Mouse (Mus musculus): ENCODE measurements around the gene Cblc. TPM values are rescaled to one million over a fixed set of nuclear protein-coding genes. Genes with fewer than 3 reads are reported as not detected.
A peak's percentile ranks its signal among the peaks of the same experiment; 100 is the strongest.

Cblc gene
- polyA plus RNA-seq, 1 experiment from 2014 or later = 0.15 TPM

DNA sequence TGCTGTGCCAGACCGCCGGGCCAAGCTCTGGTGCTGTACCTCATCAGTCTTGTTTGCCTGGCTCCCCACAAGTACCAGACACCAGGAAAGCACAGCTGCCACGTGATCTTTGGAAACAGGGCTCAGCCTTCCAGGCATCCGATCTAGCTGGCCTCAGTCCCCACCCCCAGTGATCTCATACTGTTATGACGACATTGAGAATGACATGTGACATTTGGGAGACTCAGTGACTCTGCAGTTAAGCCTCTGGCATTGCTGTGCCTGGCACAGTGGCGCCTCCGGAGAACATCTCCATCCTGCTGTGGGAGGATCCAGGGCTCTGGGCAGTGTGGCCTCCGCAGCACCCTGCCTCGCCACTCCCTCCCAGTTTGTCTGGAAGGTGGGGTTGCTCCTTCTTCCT lies 35.2 kb upstream of the Cblc start:
- no peak for TF ChIP-seq CTCF (IDR thresholded peaks at IDR 0.05)
- no peaks in the 10 kb centered on the region for H3K27me3 ChIP-seq
- ATAC-seq (no peak), DNase-seq (ENCODE audit: low read depth, low spot score) (no peak)
- POLR2A ChIA-PET = interaction anchor here (2.3 to 2.6 kb wide), 2 partner anchors 10 to 15 kb away, joined by 5 to 11 read pairs; partner anchors contain the start of gene Bcl3
- CTCF ChIA-PET = interaction anchor here (1.2 to 1.5 kb wide), 2 partner anchors 9 to 12 kb away, joined by 3 to 4 read pairs; partner anchors contain the start of gene Bcl3
- in situ Hi-C loops (cut with MboI; ENCODE audit: low pct_unique_long_range_greater_than_20kb) = no loop called here

DNA sequence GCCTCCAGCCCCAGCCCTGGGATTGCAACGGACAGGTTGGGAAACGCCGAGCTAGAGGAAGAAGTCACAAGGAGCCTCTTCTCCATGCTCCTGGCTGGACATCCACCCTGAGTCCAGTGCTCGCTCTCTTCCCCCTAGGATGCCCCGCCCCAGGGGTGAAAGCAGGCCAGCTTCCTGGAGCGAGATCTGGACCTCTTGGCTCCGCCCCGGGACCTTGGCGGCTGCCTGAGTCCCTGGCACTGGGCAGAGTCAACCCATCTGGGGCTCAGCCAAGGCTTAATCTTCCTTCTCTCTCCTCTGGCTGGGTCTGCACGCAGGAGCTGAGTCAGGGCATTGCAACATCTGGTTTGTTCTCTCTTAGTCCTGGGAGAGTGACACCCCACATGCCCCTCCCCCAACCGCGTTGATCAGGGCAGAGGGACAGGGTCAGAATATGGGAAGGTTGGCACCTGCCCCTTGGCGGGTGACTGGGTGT lies 34.1 kb upstream of the Cblc start:
- DNase-seq (ENCODE audit: low read depth, low spot score) (peak; percentile 89), ATAC-seq (peak; percentile 96)
- CTCF ChIA-PET = interaction anchor here (1.2 to 2.5 kb wide), 4 partner anchors 8 to 29 kb away, joined by 3 to 13 read pairs (median 6); partner anchors contain the start of gene Bcl3

DNA sequence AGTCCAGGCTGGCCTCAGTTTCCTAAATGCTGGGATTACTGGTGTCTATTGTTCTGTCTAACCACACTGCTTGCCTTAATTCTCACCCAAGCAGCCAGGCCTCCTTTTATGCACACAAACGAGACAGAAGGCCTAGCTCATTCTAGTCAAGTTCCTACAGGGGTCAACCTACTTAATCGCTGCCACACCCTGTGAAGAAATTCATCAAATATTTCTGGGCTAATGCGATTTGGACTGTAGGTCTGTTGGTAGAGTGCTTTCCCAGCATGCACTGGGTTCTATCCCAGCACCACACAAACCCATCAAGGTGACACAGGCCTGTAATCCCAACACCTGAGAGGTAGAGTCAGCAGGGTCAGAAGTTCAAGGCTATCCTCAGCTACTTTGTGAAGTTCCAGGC lies 33.1 kb upstream of the Cblc start:
- ATAC-seq = no peak
- no peak for TF ChIP-seq CTCF (IDR thresholded peaks at IDR 0.05)
- CTCF ChIA-PET = interaction anchor here (1.3 to 2.5 kb wide), 3 partner anchors 9 to 28 kb away, joined by 5 to 13 read pairs (median 9); no protein-coding TSS in a partner anchor
- no peak for DNase-seq (ENCODE audit: low read depth, low spot score)
- in situ Hi-C loops (cut with MboI; ENCODE audit: low pct_unique_long_range_greater_than_20kb) = no loop called here
- POLR2A ChIA-PET = interaction anchor here (1.4 to 2.6 kb wide), 5 partner anchors 8 to 26 kb away, joined by 5 to 11 read pairs (median 7); partner anchors contain the start of gene Bcl3
- no peaks in the 10 kb centered on the region for H3K27me3 ChIP-seq

More for the DNA sequence above, 34.1 kb upstream of the Cblc start:
- TF ChIP-seq CTCF (IDR thresholded peaks at IDR 0.05) = no peak
- POLR2A ChIA-PET = interaction anchor here (1.4 to 2.6 kb wide), 5 partner anchors 9 to 27 kb away, joined by 5 to 11 read pairs (median 7); partner anchors contain the start of gene Bcl3
- H3K27me3 ChIP-seq = no peaks in the 10 kb centered on the region
- in situ Hi-C loops (cut with MboI; ENCODE audit: low pct_unique_long_range_greater_than_20kb) = no loop called here

DNA sequence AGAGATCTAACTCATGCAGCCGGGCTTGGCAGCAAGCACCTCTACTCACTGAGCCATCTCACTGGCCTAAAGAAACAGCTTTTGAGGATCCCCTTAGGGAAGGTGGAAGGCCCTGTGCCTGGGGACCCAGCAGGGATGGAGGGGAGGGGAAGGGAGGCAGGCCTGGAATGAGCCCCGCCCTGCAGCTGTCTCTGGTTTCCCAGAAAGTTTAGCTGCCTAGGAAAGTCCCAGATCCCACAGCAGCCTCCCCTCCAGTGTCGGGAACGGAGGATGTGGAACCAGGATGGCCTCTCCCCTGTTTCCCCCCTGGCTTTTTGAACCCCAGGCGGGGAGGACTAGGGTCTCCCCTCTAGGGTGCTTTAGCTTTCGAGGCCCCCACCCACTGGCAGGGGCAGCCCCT lies 30.1 kb upstream of the Cblc start:
- ATAC-seq = no peak
- DNase-seq (ENCODE audit: low read depth, low spot score) = no peak
- no peak for TF ChIP-seq CTCF (IDR thresholded peaks at IDR 0.05)
- in situ Hi-C loops (cut with MboI; ENCODE audit: low pct_unique_long_range_greater_than_20kb) = no loop called here
- POLR2A ChIA-PET = interaction anchor here (0.9 kb wide), 1 partner anchor 10 kb away, joined by 4 read pairs; no protein-coding TSS in a partner anchor
- CTCF ChIA-PET = no interaction called here
- H3K27me3 ChIP-seq = no peaks in the 10 kb centered on the region

DNA sequence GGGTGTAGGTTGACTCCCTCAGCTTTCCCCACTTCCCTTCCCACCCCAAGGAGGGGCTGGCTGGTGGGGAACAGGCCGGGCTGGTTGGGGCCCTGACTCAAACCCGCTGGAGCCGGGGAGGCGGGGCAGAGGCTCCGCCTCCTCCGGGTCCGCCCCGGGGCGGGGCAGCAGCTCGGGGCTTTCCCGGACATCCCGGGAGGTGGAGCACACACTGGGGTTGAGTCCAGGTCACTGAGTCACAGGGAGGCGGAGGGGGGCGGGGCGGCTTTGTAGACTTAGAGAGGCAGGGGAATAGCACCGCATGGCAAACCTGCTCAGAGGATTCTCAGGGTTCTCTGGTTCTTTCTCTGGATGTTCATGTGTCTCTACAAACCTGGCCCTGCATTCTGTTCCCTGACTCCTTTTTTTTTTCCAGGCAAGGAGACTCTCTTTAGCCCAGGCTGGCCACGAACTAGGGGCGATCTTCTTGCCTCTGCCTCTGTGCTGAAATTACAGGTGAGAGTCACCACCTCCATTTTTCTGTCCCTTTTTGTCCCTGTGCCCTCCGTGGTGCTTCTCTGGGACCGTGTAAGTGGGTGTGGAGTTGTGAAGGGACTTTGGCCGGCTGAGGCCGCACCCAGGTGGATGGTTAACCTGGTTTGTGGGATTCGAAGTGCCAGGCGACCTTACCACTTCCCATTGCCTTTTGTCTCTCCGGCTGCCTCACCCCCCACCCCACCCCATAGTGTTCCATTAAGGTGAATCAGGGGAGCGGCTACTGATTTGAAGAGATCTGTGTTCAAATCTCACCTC lies 27.8 kb upstream of the Cblc start:
- ATAC-seq (peak; percentile 64), DNase-seq (ENCODE audit: low read depth, low spot score) (no peak)
- in situ Hi-C loops (cut with MboI; ENCODE audit: low pct_unique_long_range_greater_than_20kb) = no loop called here
- no peak for TF ChIP-seq CTCF (IDR thresholded peaks at IDR 0.05)
- ChIA-PET POLR2A (interaction anchor here (0.9 to 1.1 kb wide), 2 partner anchors 18 to 21 kb away, joined by 3 to 4 read pairs; no protein-coding TSS in a partner anchor), CTCF (interaction anchor here (1.4 to 1.5 kb wide), 2 partner anchors 15 to 20 kb away, joined by 3 to 7 read pairs; no protein-coding TSS in a partner anchor)
- no peaks in the 10 kb centered on the region for H3K27me3 ChIP-seq

DNA sequence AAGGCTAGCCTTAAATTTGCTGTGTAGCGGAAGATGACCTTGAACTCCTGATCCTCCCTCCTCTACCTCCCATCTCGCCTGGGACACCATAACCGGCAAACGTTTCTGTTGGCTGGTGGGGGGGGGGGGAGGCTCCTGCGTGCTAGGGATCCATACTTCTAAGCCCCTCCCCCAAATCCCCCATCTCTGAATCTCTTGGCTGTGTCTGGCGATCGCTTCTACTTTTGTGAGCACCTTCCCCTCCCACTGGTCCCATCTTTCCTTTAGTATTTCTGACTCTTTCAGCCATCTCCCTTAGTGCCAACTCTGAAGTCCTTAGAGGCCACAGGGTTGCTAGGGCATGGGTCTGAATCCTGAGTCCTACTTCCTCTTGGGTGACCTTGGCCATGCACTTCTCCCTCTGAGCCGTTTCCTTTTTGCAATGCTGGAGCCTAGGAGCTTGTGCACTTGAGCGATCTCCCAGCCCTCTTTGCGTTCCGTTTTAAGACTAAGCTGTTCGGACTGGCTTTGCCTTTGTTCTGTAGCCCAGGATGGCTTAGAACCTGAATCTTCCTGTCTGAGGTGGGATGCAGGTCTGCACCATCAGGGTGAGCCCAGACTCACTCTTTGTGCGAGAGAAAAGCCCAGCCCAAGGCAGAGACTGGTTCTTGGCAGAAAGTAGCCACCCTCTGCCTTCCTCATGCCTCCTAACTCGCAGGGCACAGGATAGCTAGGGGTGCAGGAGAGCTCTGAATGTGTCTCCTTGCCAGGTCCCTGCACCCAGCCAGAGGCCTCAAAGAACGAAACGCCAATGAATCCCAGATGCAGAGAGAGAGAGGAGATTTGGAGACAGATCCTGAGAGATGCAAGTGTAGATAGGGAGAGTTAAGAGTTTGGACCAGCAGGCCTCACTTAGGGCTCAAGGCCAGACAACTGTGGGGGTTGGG lies 26.9 kb upstream of the Cblc start:
- ChIA-PET CTCF (interaction anchor here (1.4 to 1.8 kb wide), 3 partner anchors 8 to 21 kb away, joined by 3 to 7 read pairs (median 4); no protein-coding TSS in a partner anchor), POLR2A (interaction anchor here (0.6 to 2.8 kb wide), 5 partner anchors 7 to 20 kb away, joined by 3 to 11 read pairs (median 3); no protein-coding TSS in a partner anchor)
- peak; percentile 55 for ATAC-seq
- no peak for DNase-seq (ENCODE audit: low read depth, low spot score)
- H3K27me3 ChIP-seq = no peaks in the 10 kb centered on the region
- no peak for TF ChIP-seq CTCF (IDR thresholded peaks at IDR 0.05)
- in situ Hi-C loops (cut with MboI; ENCODE audit: low pct_unique_long_range_greater_than_20kb) = no loop called here

DNA sequence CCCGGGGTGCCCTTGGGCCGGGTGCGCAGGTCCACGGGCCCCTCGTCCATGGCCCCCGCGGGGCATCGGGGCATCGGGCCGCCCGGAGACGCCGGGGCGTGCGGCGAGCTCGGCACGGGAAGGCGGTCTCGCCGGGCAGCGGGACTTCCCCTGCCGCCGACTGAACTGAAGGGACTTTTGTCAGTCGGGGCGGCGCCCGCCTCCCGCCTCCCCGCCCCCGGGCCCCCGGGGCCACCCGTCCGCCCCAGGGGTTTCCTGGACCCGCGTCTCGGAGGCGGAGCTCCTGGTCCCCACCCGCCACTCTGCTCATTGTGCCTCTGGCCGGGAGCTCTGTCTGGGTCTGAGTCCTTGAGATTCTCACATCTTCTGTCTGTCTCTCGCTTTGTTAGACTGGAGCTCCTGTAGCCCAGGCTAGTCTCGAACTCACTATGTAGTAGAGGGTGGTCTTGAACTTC lies 26.0 kb upstream of the Cblc start, which contains the start of gene Bcl3:
Bcl3 (minus strand) TSS at position 167 of the 455 bp plus-strand sequence.
- TF ChIP-seq CTCF (IDR thresholded peaks at IDR 0.05) = no peak
- ChIA-PET POLR2A (interaction anchor here (0.7 to 2.8 kb wide), 4 partner anchors 8 to 21 kb away, joined by 3 to 11 read pairs (median 3); no protein-coding TSS in a partner anchor), CTCF (interaction anchor here (0.7 to 1.8 kb wide), 4 partner anchors 8 to 22 kb away, joined by 3 to 7 read pairs (median 4); no protein-coding TSS in a partner anchor)
- DNase-seq (ENCODE audit: low read depth, low spot score) (no peak), ATAC-seq (peak; percentile 4)
- in situ Hi-C loops (cut with MboI; ENCODE audit: low pct_unique_long_range_greater_than_20kb) = no loop called here
- no peaks in the 10 kb centered on the region for H3K27me3 ChIP-seq

DNA sequence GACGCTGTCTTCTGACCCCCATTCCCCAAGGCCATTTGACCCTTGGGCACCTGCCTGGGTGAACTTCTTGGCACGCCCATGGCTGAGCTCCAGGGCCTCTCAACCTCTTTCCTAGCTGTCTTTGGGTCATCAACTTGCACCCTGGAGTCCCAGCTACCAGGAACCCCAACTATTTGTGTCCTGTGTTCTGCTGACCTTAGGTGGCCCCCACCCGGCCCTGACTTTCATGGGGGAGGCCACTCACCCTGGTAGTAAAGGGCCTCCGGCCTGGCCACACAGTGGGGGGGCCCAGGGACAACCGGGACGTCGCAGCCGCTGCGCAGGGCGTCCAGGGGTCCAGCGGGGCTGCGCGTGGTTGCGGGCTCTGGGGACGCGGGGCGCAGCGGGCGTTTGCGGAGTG lies 25.6 kb upstream of the Cblc start:
- no peak for TF ChIP-seq CTCF (IDR thresholded peaks at IDR 0.05)
- no peaks in the 10 kb centered on the region for H3K27me3 ChIP-seq
- CTCF ChIA-PET = interaction anchor here (0.7 to 1.8 kb wide), 3 partner anchors 9 to 17 kb away, joined by 3 to 4 read pairs (median 4); no protein-coding TSS in a partner anchor
- POLR2A ChIA-PET = interaction anchor here (0.9 to 2.8 kb wide), 4 partner anchors 9 to 21 kb away, joined by 3 to 11 read pairs (median 3); no protein-coding TSS in a partner anchor
- ATAC-seq = peak; percentile 0
- no peak for DNase-seq (ENCODE audit: low read depth, low spot score)
- in situ Hi-C loops (cut with MboI; ENCODE audit: low pct_unique_long_range_greater_than_20kb) = no loop called here

DNA sequence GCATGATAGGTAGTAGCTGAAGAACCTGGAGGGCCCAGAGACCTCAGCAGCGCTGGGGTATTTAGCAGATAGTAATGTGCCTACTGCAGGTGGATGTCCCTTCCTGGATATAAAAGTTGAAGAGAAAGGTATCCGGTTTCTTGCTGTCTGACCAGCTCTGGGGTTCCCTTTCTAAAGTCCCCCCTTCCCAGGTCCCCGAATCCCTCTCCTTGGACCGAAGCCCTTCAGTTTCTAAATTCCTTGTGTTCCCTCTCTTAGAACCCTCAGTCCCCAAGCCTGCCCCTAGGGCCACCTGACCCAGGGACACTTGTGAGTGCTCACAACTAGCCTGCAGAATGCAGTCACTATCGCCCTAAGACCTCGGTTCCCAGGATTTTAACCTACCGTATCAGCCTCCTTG lies 25.0 kb upstream of the Cblc start:
- TF ChIP-seq CTCF (IDR thresholded peaks at IDR 0.05) = no peak
- POLR2A ChIA-PET = interaction anchor here (0.9 to 2.8 kb wide), 5 partner anchors 9 to 22 kb away, joined by 3 to 11 read pairs (median 3); no protein-coding TSS in a partner anchor
- no peak for DNase-seq (ENCODE audit: low read depth, low spot score)
- CTCF ChIA-PET = interaction anchor here (1.4 to 1.8 kb wide), 3 partner anchors 9 to 27 kb away, joined by 4 to 7 read pairs (median 4); no protein-coding TSS in a partner anchor
- ATAC-seq = no peak
- in situ Hi-C loops (cut with MboI; ENCODE audit: low pct_unique_long_range_greater_than_20kb) = no loop called here
- no peaks in the 10 kb centered on the region for H3K27me3 ChIP-seq

Measured in Patski (cell line).